Mouse (Mus musculus) E14TG2a.4 (cell line): ENCODE results near the gene Cenpq.

Experiments used
- H3K27me3 ChIP-seq: 2 replicates; pipeline ENCODE4 v1.6.1; 2014; ENCODE audit warnings: low read length, control low read depth; ENCODE audit not compliant: insufficient read depth
- H3K36me3 ChIP-seq: 2 replicates; pipeline ENCODE4 v1.6.1; 2014; ENCODE audit warnings: low read length, control low read depth; ENCODE audit not compliant: insufficient read depth
- H3K4me1 ChIP-seq: replicated peaks from 2 replicates; pipeline ENCODE4 v1.6.1; 2014; ENCODE audit warnings: low read depth, low read length, control low read depth
- H3K4me3 ChIP-seq: replicated peaks from 2 replicates; pipeline ENCODE4 v1.5.1; 2014; ENCODE audit warnings: mild to moderate bottlenecking, low read length
- H3K9me3 ChIP-seq: 2 replicates; pipeline ENCODE4 v1.6.1; 2014; ENCODE audit warnings: low read length, control low read depth
- CTCF ChIP-seq: conservative IDR thresholded peaks from 2 replicates; pipeline ENCODE4 v1.5.1; 2014; ENCODE audit warnings: low read length
- NANOG ChIP-seq: IDR thresholded peaks from 2 replicates; pipeline ENCODE4 v1.6.1; 2014; ENCODE audit warnings: borderline replicate concordance, low read length, mixed read lengths
- POU5F1 ChIP-seq: IDR thresholded peaks from 2 replicates; pipeline ENCODE4 v1.6.1; 2014; ENCODE audit warnings: low read length, borderline replicate concordance

Cenpq gene

DNA sequence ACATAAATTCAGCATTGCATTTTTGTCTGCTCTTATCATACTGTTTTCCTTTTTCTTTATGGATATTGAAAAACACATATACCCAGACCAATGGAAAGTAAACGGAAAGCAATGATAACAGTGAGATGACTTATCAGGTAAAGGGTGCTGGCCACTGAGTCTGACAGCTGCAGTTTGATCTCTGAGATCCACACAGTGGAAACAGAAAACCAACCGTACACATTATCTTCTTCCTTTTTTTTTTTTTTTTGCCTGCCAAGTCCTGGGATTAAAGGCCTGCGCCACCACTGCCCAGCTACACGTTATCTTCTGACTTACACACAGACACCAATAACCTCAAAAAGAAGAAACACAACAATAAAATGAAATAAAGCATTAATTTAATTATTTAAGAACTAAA, 31.5 kb downstream of the Cenpq start:
- no peak for TF ChIP-seq CTCF
- no peak for TF ChIP-seq NANOG
- TF ChIP-seq POU5F1, result no peak
- Histone ChIP-seq H3K27me3 (no peaks in the 10 kb centered on the region), H3K9me3 (peaks cover 11% of the 10 kb centered on the region), H3K36me3 (no peaks in the 10 kb centered on the region), H3K4me1 (peaks cover 40% of the 10 kb centered on the region), H3K4me3 (no peak overlapping the region)

DNA sequence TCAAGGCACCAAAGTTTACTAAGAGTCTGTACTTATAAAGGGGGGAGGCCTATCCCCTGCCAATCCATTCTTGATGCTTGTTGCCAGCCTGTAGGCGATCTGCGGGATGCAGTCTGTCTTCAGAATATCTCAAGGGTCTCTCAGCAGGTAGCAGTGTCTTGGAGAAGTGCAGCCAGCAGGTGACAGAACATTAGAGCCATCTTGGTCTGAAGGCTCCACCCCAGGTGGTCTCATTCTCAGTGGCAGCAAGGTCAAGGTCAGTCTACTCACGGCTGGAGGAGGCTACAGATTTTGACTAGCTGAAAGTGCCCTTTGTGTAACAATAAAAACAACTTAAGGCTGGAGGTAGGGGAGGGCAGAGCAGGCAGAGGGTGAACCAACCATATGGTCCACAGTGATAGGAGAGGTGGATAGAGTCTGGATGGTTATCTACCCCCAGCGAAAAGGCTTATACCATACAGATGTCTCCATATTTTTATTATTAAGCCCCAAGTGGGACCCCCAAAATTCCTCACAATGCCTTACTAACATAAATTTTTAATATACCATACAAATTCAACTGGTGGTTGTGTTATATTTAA, 35.0 kb downstream of the Cenpq start:
- no peak overlapping the region for H3K4me3 ChIP-seq
- TF ChIP-seq NANOG (peak; percentile 92), POU5F1 (no peak)
- H3K4me1 ChIP-seq, result peaks cover 37% of the 10 kb centered on the region
- peaks cover 2% of the 10 kb centered on the region; the same call in 1 of the 2 replicates for H3K27me3 ChIP-seq
- no peaks in the 10 kb centered on the region for H3K9me3 ChIP-seq
- H3K36me3 ChIP-seq, result no peaks in the 10 kb centered on the region

DNA sequence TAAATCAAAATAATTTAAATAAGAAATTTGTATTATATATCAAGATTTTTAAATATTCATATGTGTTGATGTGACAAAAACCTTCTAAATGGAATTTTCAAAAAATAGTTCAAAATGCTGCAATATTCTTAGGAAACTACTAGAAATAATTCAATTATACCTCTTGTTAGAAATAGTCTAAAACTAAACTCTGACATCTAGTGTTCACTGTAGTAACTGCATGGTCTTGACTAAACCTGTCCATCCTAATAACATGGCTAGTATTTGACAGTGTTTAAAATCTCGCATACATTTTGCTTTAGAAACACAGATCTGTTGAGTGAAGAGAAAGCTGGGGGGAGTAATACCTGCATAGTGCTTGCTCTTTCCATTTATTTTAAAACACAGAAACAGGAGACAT, 38.0 kb downstream of the Cenpq start:
- H3K9me3 ChIP-seq, result no peaks in the 10 kb centered on the region
- H3K27me3 ChIP-seq, result peaks cover 2% of the 10 kb centered on the region; the same call in 1 of the 2 replicates
- TF ChIP-seq NANOG (no peak), CTCF (peak; percentile 52)
- no peaks in the 10 kb centered on the region for H3K36me3 ChIP-seq
- H3K4me1 ChIP-seq, result peaks cover 32% of the 10 kb centered on the region
- H3K4me3 ChIP-seq, result no peak overlapping the region

DNA sequence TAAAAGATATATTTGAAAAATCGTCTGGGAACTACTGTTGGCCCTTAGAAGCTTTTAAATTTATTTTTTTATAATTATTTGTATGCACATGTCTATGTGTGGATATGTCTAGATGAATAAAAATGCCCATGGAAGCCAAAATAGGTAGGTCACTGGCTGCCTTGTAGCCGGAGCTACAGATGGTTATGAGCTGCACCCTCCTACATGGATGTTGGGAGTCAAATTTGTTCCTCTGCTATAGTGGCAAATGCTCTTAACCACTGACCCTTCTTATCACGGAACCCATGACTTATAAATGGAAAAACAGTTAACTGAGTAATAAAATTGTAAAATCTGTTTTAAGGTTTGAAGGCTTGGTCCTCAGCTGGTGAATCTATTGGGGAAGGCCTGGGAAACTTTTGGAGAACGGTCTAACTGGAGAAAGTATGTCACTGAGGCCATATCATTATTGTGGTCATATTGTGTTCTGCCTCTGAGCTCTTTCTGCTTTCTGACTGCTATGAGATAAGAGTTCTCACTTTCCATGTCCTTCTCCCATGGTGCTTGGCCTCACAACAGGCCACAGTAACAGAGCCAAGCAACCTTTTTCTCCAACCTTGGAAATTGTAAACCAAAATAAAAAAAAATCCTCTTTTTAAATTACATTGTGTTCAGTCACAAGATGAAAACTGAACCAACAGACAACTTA, 46.9 kb downstream of the Cenpq start:
- H3K36me3 ChIP-seq, result no peaks in the 10 kb centered on the region
- no peaks in the 10 kb centered on the region for H3K9me3 ChIP-seq
- H3K4me3 ChIP-seq, result no peak overlapping the region
- no peaks in the 10 kb centered on the region for H3K27me3 ChIP-seq
- 0 out of 2 replicates have a peak, but pooled peaks cover 3% of the 10 kb centered on the region for H3K4me1 ChIP-seq
- no peak for TF ChIP-seq NANOG
- no peak for TF ChIP-seq CTCF
- TF ChIP-seq POU5F1, result no peak

DNA sequence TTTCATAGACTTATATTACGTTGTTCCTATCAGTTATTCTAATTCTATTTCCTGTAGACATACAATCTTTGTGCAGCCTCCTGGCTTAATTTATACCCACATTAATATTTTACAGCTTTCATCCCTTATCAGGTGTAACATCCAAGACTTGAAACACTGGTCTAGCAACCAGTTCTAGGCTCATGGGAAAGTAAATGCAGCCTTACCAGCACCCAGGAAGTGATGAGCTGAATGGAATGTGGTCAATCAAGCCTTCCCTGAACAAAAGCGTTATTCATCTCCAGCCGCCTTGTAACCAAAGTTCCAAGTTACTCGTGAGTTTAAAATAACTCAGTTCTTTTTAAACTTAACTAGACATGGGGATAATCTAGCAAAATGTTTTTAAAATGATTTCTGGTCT, 49.7 kb downstream of the Cenpq start:
- Histone ChIP-seq H3K9me3 (no peaks in the 10 kb centered on the region), H3K27me3 (peaks cover 8% of the 10 kb centered on the region), H3K4me1 (peaks cover 5% of the 10 kb centered on the region; the same call in 1 of the 2 replicates), H3K36me3 (no peaks in the 10 kb centered on the region), H3K4me3 (no peak overlapping the region)
- TF ChIP-seq POU5F1 (no peak), CTCF (no peak)

DNA sequence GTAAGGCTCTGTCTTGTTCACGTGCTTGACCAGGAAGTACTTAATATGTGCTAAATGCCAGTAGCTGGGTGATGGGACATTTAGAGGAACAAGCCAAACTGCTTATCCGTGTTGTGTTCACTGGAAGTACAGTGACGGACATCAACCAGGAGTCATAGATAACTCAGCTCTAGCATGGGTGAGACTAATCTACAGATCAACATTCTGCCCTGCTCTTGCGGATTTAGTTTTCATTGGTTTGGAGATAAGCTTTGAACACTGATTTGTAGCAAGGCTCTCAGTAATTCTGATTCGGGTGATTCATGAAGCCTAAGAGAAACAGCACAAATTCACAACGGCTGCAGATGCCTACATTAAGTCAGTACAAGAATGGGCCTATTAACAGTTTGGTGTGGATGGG, 52.7 kb downstream of the Cenpq start:
- H3K36me3 ChIP-seq, result no peaks in the 10 kb centered on the region
- H3K27me3 ChIP-seq, result peaks cover 18% of the 10 kb centered on the region
- no peak overlapping the region for H3K4me3 ChIP-seq
- no peak for TF ChIP-seq NANOG
- no peak for TF ChIP-seq POU5F1
- TF ChIP-seq CTCF, result no peak
- peaks cover 10% of the 10 kb centered on the region; the same call in 1 of the 2 replicates for H3K4me1 ChIP-seq
- no peaks in the 10 kb centered on the region for H3K9me3 ChIP-seq

DNA sequence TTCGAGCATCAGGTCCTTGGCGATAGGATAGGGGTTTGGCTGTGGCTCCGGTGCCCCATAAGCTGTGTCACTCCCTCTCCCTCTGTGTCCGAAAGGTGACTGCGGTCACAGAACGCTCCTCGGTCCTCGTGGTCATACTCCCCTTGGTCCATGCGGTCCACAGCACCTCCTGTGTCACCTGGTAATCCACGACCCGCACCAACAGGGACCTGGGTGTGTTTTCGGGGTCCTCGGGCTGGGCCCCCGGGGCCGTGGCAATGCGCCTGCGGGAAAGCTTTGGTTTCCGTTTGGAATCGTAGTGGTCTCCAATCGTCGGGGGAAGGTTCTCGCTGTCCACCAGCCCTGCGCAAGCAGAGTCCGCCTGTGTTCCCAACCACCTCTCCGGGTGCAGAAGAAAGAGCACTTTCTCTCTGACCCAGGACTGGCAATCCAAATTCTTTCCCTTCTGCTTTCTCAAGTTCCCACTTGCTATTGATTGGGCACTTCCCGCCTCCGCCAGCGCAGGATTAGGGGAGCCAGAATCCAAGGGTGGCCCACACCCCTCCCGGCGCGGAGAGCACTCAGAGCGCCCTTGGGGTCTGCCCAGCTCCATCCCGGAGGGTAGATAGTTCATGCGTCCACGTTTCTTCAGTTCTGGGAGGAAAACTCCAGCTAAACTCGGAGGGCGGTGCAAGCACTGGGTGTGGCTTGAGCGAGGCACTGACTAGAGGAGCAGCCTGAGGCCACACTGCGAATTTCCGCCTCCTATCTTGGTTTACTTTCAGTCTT, 54.7 kb downstream of the Cenpq start, which contains the start of gene 9130008F23Rik:
TSS of gene 9130008F23Rik (minus strand) at position 636 of the 768 bp plus-strand sequence.
- Histone ChIP-seq H3K4me3 (peak within 1 kb of the TSS; percentile 74), H3K4me1 (peaks cover 10% of the 10 kb centered on the region; the same call in 1 of the 2 replicates), H3K27me3 (peaks cover 18% of the 10 kb centered on the region), H3K36me3 (no peaks in the 10 kb centered on the region), H3K9me3 (no peaks in the 10 kb centered on the region)
- TF ChIP-seq NANOG (no peak), POU5F1 (no peak), CTCF (no peak)

DNA sequence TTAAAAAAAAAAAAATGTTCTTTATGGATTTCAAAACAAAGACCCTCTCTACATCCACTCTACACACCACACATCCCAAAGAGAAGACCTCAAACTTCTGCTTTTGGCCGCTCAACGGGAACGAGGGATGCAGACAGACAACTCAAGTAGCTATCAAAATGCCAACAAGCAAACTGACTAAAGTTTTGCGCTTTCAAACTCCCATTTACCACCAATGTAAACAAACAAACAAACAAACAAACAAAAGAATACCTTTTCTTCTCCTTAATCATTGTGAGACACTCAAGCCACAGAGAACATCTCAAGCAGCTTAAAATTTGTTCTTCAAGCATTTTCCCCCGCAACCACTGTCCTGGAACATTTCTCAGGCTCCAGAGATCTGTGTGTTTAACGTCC, 55.3 kb downstream of the Cenpq start:
- TF ChIP-seq POU5F1 (no peak), CTCF (no peak), NANOG (no peak)
- no peaks in the 10 kb centered on the region for H3K36me3 ChIP-seq
- H3K4me1 ChIP-seq, result peaks cover 10% of the 10 kb centered on the region; the same call in 1 of the 2 replicates
- peaks cover 18% of the 10 kb centered on the region for H3K27me3 ChIP-seq
- H3K4me3 ChIP-seq, result peak overlapping the region; percentile 74
- no peaks in the 10 kb centered on the region for H3K9me3 ChIP-seq
